Mouse (Mus musculus) limb, embryonic 14.5 days (tissue): Measurements from ENCODE around the gene Nfkbib. TPM values are rescaled to one million over a fixed set of nuclear protein-coding genes. Genes with fewer than 3 reads are reported as not detected.

Experiments
- ATAC-seq: fragments of 200-750 bp; cut with Nextera tagmentation; 2 replicates; pipeline ENCODE4 v1.8.0; 2017; ENCODE audit warnings: low read depth, moderate number of reproducible peaks, moderate TSS enrichment; ENCODE audit not compliant: low FRiP score
- DNase-seq: peaks from one replicate; pipeline ENCODE4 v3.0.0-alpha.2; 2015; ENCODE audit warnings: low spot score
- H3K27ac ChIP-seq: fragments of 300-500 bp; sonication (generic); replicated peaks from 2 replicates; pipeline ENCODE4 v1.5.1; 2014; ENCODE audit warnings: low read depth, mild to moderate bottlenecking, low read length, moderate library complexity, mixed read lengths
- H3K27me3 ChIP-seq: fragments of 300-500 bp; sonication (generic); 2 replicates; pipeline ENCODE4 v1.6.1; 2014; ENCODE audit warnings: low read length, mixed read lengths; ENCODE audit not compliant: control insufficient read depth, insufficient read depth
- H3K36me3 ChIP-seq: fragments of 300-500 bp; sonication (generic); 2 replicates; pipeline ENCODE4 v1.6.1; 2014; ENCODE audit warnings: mild to moderate bottlenecking, low read length, moderate library complexity, mixed read lengths; ENCODE audit not compliant: control insufficient read depth, insufficient read depth
- H3K4me1 ChIP-seq: fragments of 300-500 bp; sonication (generic); 2 replicates; pipeline ENCODE4 v1.6.1; 2014; ENCODE audit warnings: antibody characterized with exemption, low read length, mixed read lengths; ENCODE audit not compliant: control insufficient read depth, insufficient read depth
- H3K4me2 ChIP-seq: fragments of 300-500 bp; sonication (generic); replicated peaks from 2 replicates; pipeline ENCODE4 v1.6.1; 2014; ENCODE audit warnings: low read depth, mild to moderate bottlenecking, low read length, moderate library complexity; ENCODE audit not compliant: severe bottlenecking
- H3K4me3 ChIP-seq: fragments of 300-500 bp; sonication (generic); replicated peaks from 2 replicates; pipeline ENCODE4 v1.5.1; 2014; ENCODE audit warnings: low read length
- H3K9ac ChIP-seq: fragments of 300-500 bp; sonication (generic); 2 replicates; pipeline ENCODE4 v1.6.1; 2014; ENCODE audit warnings: mild to moderate bottlenecking, low read depth, low read length, moderate library complexity; ENCODE audit not compliant: severe bottlenecking
- H3K9me3 ChIP-seq: fragments of 300-500 bp; sonication (generic); 2 replicates; pipeline ENCODE4 v1.6.1; 2016; ENCODE audit warnings: low read length; ENCODE audit not compliant: control insufficient read depth
- POLR2A ChIP-seq: fragments of 200-500 bp; IDR thresholded peaks from 2 replicates; pipeline ENCODE4 v1.8.0; 2012; ENCODE audit warnings: inconsistent platforms, mild to moderate bottlenecking, moderate library complexity, borderline replicate concordance; ENCODE audit not compliant: insufficient read depth, insufficient read length; ENCODE audit errors: extremely low read depth
- WGBS: fragments of 180-500 bp; shearing (Covaris S2); extraction: QIAGEN DNeasy Blood & Tissue Kit; methylation state at CpG from one replicate; pipeline ENCODE4 v1.1.7; 2014; 5-methylcytosine and 5-hydroxymethylcytosine counted together
- polyA plus RNA-seq, 2 experiments: library from polyadenylated mRNA; depleted of rRNA in 1 of 2; stranded (reverse) in 1 of 2; unstranded in 1 of 2; fragments of >200 nt; fragmentation: Nextera tagmentation in 1 of 2; extraction: Ambion mirVana in 1 of 2; gene quantifications; 2 replicates each; pipeline versions ENCODE4 v1.2.1 to v1.2.3; 2012 to 2014

Nfkbib gene
- polyA plus RNA-seq, 2 experiments, result 27.4 to 41.9 TPM

- H3K9me3 ChIP-seq, result no peaks in the 10 kb centered on the region
- peaks cover 14% of the 10 kb centered on the region for H3K4me1 ChIP-seq
- H3K27ac ChIP-seq, result no peak overlapping the region
- H3K4me3 ChIP-seq, result peak overlapping the region; percentile 72
- ATAC-seq (no peak; the same call in 1 of the 2 replicates), DNase-seq (no peak)
- WGBS, result 5% methylated on average over 14 of the region's 14 CpGs
- peaks cover 11% of the 10 kb centered on the region; the same call in 1 of the 2 replicates for H3K36me3 ChIP-seq
- no peaks in the 10 kb centered on the region for H3K27me3 ChIP-seq
- no peak for TF ChIP-seq POLR2A
- peak overlapping the region; percentile 72 for H3K9ac ChIP-seq
- peak overlapping the region; percentile 61 for H3K4me2 ChIP-seq
Measured at GRCm38 (mm10) chr7:28766910-28767309, 402 bp downstream of the Nfkbib start.

GRCm38 (mm10) chr7:28766173-28766879 is 986 bp downstream of the Nfkbib start, which contains the start of gene Sirt2:
Sirt2 (plus strand) TSS chr7:28766735.
- TF ChIP-seq POLR2A, result 0 out of 2 replicates have a peak, but pooled peaks have one; percentile 15
- no peaks in the 10 kb centered on the region for H3K9me3 ChIP-seq

GRCm38 (mm10) chr7:28765211-28765610 is 2.1 kb downstream of the Nfkbib start:
- no peak for TF ChIP-seq POLR2A
- Histone ChIP-seq H3K27ac (no peak overlapping the region), H3K4me1 (peaks cover 14% of the 10 kb centered on the region), H3K4me3 (no peak overlapping the region), H3K9ac (no peak overlapping the region), H3K27me3 (no peaks in the 10 kb centered on the region), H3K9me3 (no peaks in the 10 kb centered on the region), H3K36me3 (peaks cover 26% of the 10 kb centered on the region), H3K4me2 (peak overlapping the region; percentile 74)
- WGBS, result 91% methylated on average over 6 of the region's 6 CpGs
- DNase-seq (no peak), ATAC-seq (no peak)

More at GRCm38 (mm10) chr7:28766173-28766879, 986 bp downstream of the Nfkbib start, which contains the start of gene Sirt2:
- Histone ChIP-seq H3K4me3 (peak within 1 kb of the TSS; percentile 72), H3K27me3 (no peaks in the 10 kb centered on the region), H3K9ac (peak within 1 kb of the TSS; percentile 72), H3K4me1 (peaks cover 14% of the 10 kb centered on the region), H3K27ac (no peak within 1 kb of the TSS), H3K36me3 (peaks cover 17% of the 10 kb centered on the region), H3K4me2 (peak within 1 kb of the TSS; percentile 74)
- ATAC-seq, result peak; percentile 99
- under 1% methylated on average over 44 of the region's 45 CpGs for WGBS
- DNase-seq, result peak; percentile 100

GRCm38 (mm10) chr7:28761907-28762306 is 5.4 kb downstream of the Nfkbib start:
- Histone ChIP-seq H3K4me3 (no peak overlapping the region), H3K36me3 (peaks cover 45% of the 10 kb centered on the region), H3K4me2 (no peak overlapping the region), H3K27ac (no peak overlapping the region), H3K9me3 (no peaks in the 10 kb centered on the region), H3K4me1 (peaks cover 3% of the 10 kb centered on the region; the same call in 1 of the 2 replicates), H3K27me3 (peaks cover under 1% of the 10 kb centered on the region; the same call in 1 of the 2 replicates), H3K9ac (no peak overlapping the region)
- DNase-seq (no peak), ATAC-seq (no peak)
- WGBS, result 91% methylated on average over 9 of the region's 9 CpGs
- no peak for TF ChIP-seq POLR2A

- no peak for TF ChIP-seq POLR2A
- no peak overlapping the region for H3K27ac ChIP-seq
- 84% methylated on average over 13 of the region's 13 CpGs for WGBS
- H3K9me3 ChIP-seq, result no peaks in the 10 kb centered on the region
- H3K9ac ChIP-seq, result no peak overlapping the region
- DNase-seq, result no peak
- no peak overlapping the region for H3K4me3 ChIP-seq
- H3K4me1 ChIP-seq, result peaks cover 5% of the 10 kb centered on the region
- H3K4me2 ChIP-seq, result no peak overlapping the region
- ATAC-seq, result no peak
- peaks cover 45% of the 10 kb centered on the region for H3K36me3 ChIP-seq
- peaks cover 6% of the 10 kb centered on the region; the same call in 1 of the 2 replicates for H3K27me3 ChIP-seq
Measured at GRCm38 (mm10) chr7:28758623-28759022, 8.7 kb downstream of the Nfkbib start.
